Mouse (Mus musculus): ENCODE data around the gene Pde5a. TPM values are rescaled to one million over a fixed set of nuclear protein-coding genes. Genes with fewer than 3 reads are reported as not detected.

The Pde5a gene
- total and polyA plus RNA-seq, 3 experiments = not detected

GRCm38 (mm10) chr3:122868270-122868669 lies 139.5 kb downstream of the Pde5a start:
- no peaks in the 10 kb centered on the region for H3K4me1 ChIP-seq (ENCODE audit: control insufficient read depth in 1 of 2, insufficient read depth in 2 of 2, low read length in 2 of 2)
- no peak overlapping the region for H3K4me3 ChIP-seq (ENCODE audit: control insufficient read depth in 1 of 2, insufficient read depth in 1 of 2, low read depth in 2 of 2, low read length in 2 of 2)
- H3K36me3 ChIP-seq (ENCODE audit: control insufficient read depth in 1 of 2, insufficient read depth in 2 of 2, low read length in 2 of 2) = no peaks in the 10 kb centered on the region
- H3K27me3 ChIP-seq (ENCODE audit: control insufficient read depth in 1 of 2, insufficient read depth in 2 of 2, low read length in 2 of 2) = no peaks in the 10 kb centered on the region
- DNase-seq (ENCODE audit: low read depth, low spot score) = no peak
- no peaks in the 10 kb centered on the region for H3K79me2 ChIP-seq (ENCODE audit: control insufficient read depth, insufficient read depth, low read length, poor library complexity)
- no peak overlapping the region for H3K9ac ChIP-seq (ENCODE audit: control insufficient read depth, low read depth, low read length, poor library complexity, severe bottlenecking)
- H3K27ac ChIP-seq (ENCODE audit: control insufficient read depth, low read depth, low read length) = no peak overlapping the region
- no peaks in the 10 kb centered on the region for H3K9me3 ChIP-seq (replicated peaks; ENCODE audit: insufficient read depth, low read length)
- TF ChIP-seq MYB (IDR thresholded peaks at IDR 0.05; ENCODE audit: low read depth, low read length) (no peak), MAFK (IDR thresholded peaks at IDR 0.05; ENCODE audit: borderline replicate concordance, low read depth, low read length) (no peak), MAZ (IDR thresholded peaks at IDR 0.05; ENCODE audit: low read depth, low read length) (no peak), NRF1 (IDR thresholded peaks at IDR 0.05; ENCODE audit: insufficient read depth, low read depth, low read length, poor library complexity, severe bottlenecking) (no peak), SIN3A (IDR thresholded peaks at IDR 0.05; ENCODE audit: low read length) (no peak), GABPA (IDR thresholded peaks at IDR 0.05; ENCODE audit: low read depth, low read length) (no peak), HCFC1 (IDR thresholded peaks at IDR 0.05; ENCODE audit: low read depth, low read length) (no peak)

GRCm38 (mm10) chr3:122871596-122871995 lies 142.8 kb downstream of the Pde5a start:
- Histone ChIP-seq H3K27me3 (ENCODE audit: control insufficient read depth in 1 of 2, insufficient read depth in 2 of 2, low read length in 2 of 2) (no peaks in the 10 kb centered on the region), H3K4me1 (ENCODE audit: control insufficient read depth in 1 of 2, insufficient read depth in 2 of 2, low read length in 2 of 2) (no peaks in the 10 kb centered on the region), H3K36me3 (ENCODE audit: control insufficient read depth in 1 of 2, insufficient read depth in 2 of 2, low read length in 2 of 2) (no peaks in the 10 kb centered on the region), H3K9me3 (replicated peaks; ENCODE audit: insufficient read depth, low read length) (no peaks in the 10 kb centered on the region), H3K9ac (ENCODE audit: control insufficient read depth, low read depth, low read length, poor library complexity, severe bottlenecking) (no peak overlapping the region), H3K27ac (ENCODE audit: control insufficient read depth, low read depth, low read length) (no peak overlapping the region), H3K4me3 (ENCODE audit: control insufficient read depth in 1 of 2, insufficient read depth in 1 of 2, low read depth in 2 of 2, low read length in 2 of 2) (no peak overlapping the region), H3K79me2 (ENCODE audit: control insufficient read depth, insufficient read depth, low read length, poor library complexity) (no peaks in the 10 kb centered on the region)
- no peak for TF ChIP-seq TAL1 (IDR thresholded peaks at IDR 0.05; ENCODE audit: low read length)
- no peak for TF ChIP-seq RCOR1 (IDR thresholded peaks at IDR 0.05; ENCODE audit: low read depth, low read length)
- no peak for DNase-seq (ENCODE audit: low read depth, low spot score)

- Histone ChIP-seq H3K27ac (ENCODE audit: control insufficient read depth, low read depth, low read length) (no peak overlapping the region), H3K9me3 (replicated peaks; ENCODE audit: insufficient read depth, low read length) (no peaks in the 10 kb centered on the region), H3K27me3 (ENCODE audit: control insufficient read depth in 1 of 2, insufficient read depth in 2 of 2, low read length in 2 of 2) (no peaks in the 10 kb centered on the region), H3K36me3 (ENCODE audit: control insufficient read depth in 1 of 2, insufficient read depth in 2 of 2, low read length in 2 of 2) (no peaks in the 10 kb centered on the region), H3K79me2 (ENCODE audit: control insufficient read depth, insufficient read depth, low read length, poor library complexity) (no peaks in the 10 kb centered on the region), H3K4me1 (ENCODE audit: control insufficient read depth in 1 of 2, insufficient read depth in 2 of 2, low read length in 2 of 2) (no peaks in the 10 kb centered on the region), H3K4me3 (ENCODE audit: control insufficient read depth in 1 of 2, insufficient read depth in 1 of 2, low read depth in 2 of 2, low read length in 2 of 2) (no peak overlapping the region), H3K9ac (ENCODE audit: control insufficient read depth, low read depth, low read length, poor library complexity, severe bottlenecking) (no peak overlapping the region)
- no peak for TF ChIP-seq USF1 (IDR thresholded peaks at IDR 0.05; ENCODE audit: low read depth, low read length)
- TF ChIP-seq BHLHE40 (IDR thresholded peaks at IDR 0.05; ENCODE audit: borderline replicate concordance, low read depth, low read length) = no peak
- no peak for TF ChIP-seq POLR2A (IDR thresholded peaks at IDR 0.05; ENCODE audit: control insufficient read depth in 1 of 2, insufficient read depth in 1 of 2, low read depth in 1 of 2, low read length in 2 of 2, poor library complexity in 1 of 2)
- no peak for TF ChIP-seq MXI1 (IDR thresholded peaks at IDR 0.05; ENCODE audit: low read depth, low read length)
- TF ChIP-seq EP300 (IDR thresholded peaks at IDR 0.05; ENCODE audit: low read depth in 1 of 2, low read length in 2 of 2) = no peak
- DNase-seq (ENCODE audit: low read depth, low spot score) = no peak
Measured at GRCm38 (mm10) chr3:122876870-122877269, 148.1 kb downstream of the Pde5a start.
